Mouse (Mus musculus) macrophage (primary cell): ENCODE data around the gene Blmh. TPM values are rescaled to one million over a fixed set of nuclear protein-coding genes. Genes with fewer than 3 reads are reported as not detected.

Experiments used
- H3K27ac ChIP-seq: fragments of 350-480 bp; formaldehyde crosslinking; 2 replicates; pipeline ENCODE4 v1.9.0; 2021
- H3K36me3 ChIP-seq: fragments of 350-480 bp; formaldehyde crosslinking; 2 replicates; pipeline ENCODE4 v1.9.0; 2021; ENCODE audit errors: inconsistent target
- H3K4me3 ChIP-seq: fragments of 350-480 bp; formaldehyde crosslinking; 2 replicates; pipeline ENCODE4 v1.9.0; 2021; ENCODE audit errors: inconsistent target
- H3K79me2 ChIP-seq: fragments of 350-480 bp; formaldehyde crosslinking; 2 replicates; pipeline ENCODE4 v1.9.0; 2021; ENCODE audit errors: inconsistent target
- WGBS: methylation state at CpG from one replicate; pipeline ENCODE4 v1.1.7; 2026; ENCODE audit warnings: inconsistent platforms; ENCODE audit not compliant: missing documents; 5-methylcytosine and 5-hydroxymethylcytosine counted together
- polyA plus RNA-seq: library from polyadenylated mRNA; stranded (reverse); fragments of 250-400 nt; gene quantifications from 3 replicates; pipeline ENCODE4 v1.2.4, GENCODE M21; 2018; ENCODE audit warnings: inconsistent platforms

Blmh gene
- polyA plus RNA-seq, 1 experiment from 2014 or later = 95.7 TPM

DNA sequence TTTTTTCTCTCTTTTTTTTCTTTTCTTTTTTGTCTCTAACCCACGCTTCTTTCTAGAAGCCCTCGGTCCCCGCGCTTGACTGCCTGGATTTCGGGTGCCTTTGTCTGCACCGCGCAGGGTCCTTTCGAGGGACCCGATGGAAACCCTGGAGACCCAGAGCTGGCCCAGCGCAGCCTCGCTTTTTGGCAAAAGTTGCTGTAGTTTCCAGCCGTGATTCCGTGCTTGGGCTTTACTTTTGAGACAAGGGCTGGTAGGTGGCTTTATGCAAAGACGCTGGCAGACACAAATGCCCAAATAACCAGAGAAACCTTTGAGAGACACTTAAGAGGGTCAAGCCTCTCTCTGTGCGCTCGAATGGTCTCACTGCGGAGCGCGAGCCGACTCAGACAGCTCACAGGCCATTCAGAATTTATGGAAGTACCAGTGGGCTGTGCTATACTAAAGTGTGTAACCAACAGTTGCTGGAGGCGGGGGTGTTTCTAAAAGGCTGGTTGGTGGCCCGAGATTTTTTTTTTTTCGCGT is 74.2 kb downstream of the Blmh start:
- H3K36me3 ChIP-seq = no peaks in the 10 kb centered on the region
- no peak overlapping the region for H3K4me3 ChIP-seq
- H3K79me2 ChIP-seq = no peaks in the 10 kb centered on the region
- no peak overlapping the region for H3K27ac ChIP-seq
- 15% methylated on average over 20 of the region's 24 CpGs for WGBS

GRCm38 (mm10) chr11:77000741-77001140 is 76.1 kb downstream of the Blmh start:
- H3K79me2 ChIP-seq = no peaks in the 10 kb centered on the region
- H3K4me3 ChIP-seq = no peak overlapping the region
- H3K36me3 ChIP-seq = no peaks in the 10 kb centered on the region
- 21% methylated on average over 5 of the region's 5 CpGs for WGBS
- H3K27ac ChIP-seq = no peak overlapping the region

GRCm38 (mm10) chr11:77002361-77002760 is 77.8 kb downstream of the Blmh start:
- Histone ChIP-seq H3K4me3 (no peak overlapping the region), H3K79me2 (no peaks in the 10 kb centered on the region), H3K27ac (no peak overlapping the region), H3K36me3 (no peaks in the 10 kb centered on the region)
- 89% methylated on average over 1 of the region's 1 CpGs for WGBS

GRCm38 (mm10) chr11:77005881-77006280 is 81.3 kb downstream of the Blmh start:
- Histone ChIP-seq H3K79me2 (no peaks in the 10 kb centered on the region), H3K36me3 (no peaks in the 10 kb centered on the region), H3K27ac (no peak overlapping the region), H3K4me3 (no peak overlapping the region)
- 33% methylated on average over 1 of the region's 4 CpGs for WGBS

- H3K79me2 ChIP-seq = no peaks in the 10 kb centered on the region
- H3K27ac ChIP-seq = no peak overlapping the region
- WGBS = 59% methylated on average over 6 of the region's 6 CpGs
- no peak overlapping the region for H3K4me3 ChIP-seq
- no peaks in the 10 kb centered on the region for H3K36me3 ChIP-seq
These were observed 82.0 kb downstream of the Blmh start for GRCm38 (mm10) chr11:77006616-77007015.

GRCm38 (mm10) chr11:77009069-77010025 is 84.7 kb downstream of the Blmh start:
- Histone ChIP-seq H3K79me2 (no peaks in the 10 kb centered on the region), H3K27ac (no peak overlapping the region), H3K4me3 (no peak overlapping the region), H3K36me3 (no peaks in the 10 kb centered on the region)
- 84% methylated on average over 16 of the region's 16 CpGs for WGBS

DNA sequence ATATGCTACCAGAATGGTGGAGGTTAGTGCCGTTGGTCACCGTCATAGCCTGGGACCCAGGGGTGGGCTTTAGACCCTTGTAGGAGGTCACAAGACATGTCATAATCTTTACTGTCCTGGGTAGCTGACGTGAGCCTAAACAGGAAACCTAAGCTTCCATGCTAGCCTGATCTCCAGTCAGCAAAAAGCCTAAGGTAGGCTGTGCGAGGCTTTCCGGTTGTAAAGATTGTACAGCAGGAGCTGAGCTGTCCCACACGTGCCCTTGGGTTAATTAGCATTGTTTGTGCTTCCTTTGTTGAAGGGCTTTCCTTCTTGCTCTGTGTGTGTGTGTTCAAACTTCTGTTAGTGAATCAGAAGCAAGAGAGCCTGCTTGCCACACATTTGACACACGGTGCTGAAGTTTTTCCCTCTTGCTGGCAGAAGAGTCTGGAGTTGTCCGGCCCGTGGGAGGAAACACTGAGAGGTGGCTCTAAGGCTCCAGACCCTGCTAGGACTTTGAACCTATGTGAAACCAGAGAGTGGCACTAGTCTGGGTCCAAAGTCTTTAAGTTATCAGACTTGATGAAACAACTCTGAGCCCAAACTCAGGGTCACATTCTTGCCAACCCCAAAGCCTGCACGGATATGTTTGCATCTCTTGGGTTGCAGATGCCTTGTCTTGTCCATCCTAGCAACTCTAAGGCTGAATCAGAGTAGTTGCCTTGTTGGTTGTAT is 86.3 kb downstream of the Blmh start:
- no peaks in the 10 kb centered on the region for H3K36me3 ChIP-seq
- H3K79me2 ChIP-seq = no peaks in the 10 kb centered on the region
- H3K27ac ChIP-seq = no peak overlapping the region
- 75% methylated on average over 10 of the region's 10 CpGs for WGBS
- H3K4me3 ChIP-seq = no peak overlapping the region

- Histone ChIP-seq H3K36me3 (no peaks in the 10 kb centered on the region), H3K27ac (no peak overlapping the region), H3K79me2 (no peaks in the 10 kb centered on the region), H3K4me3 (no peak overlapping the region)
- WGBS = 67% methylated on average over 11 of the region's 11 CpGs
These were observed 93.4 kb downstream of the Blmh start for GRCm38 (mm10) chr11:77018046-77018445.

GRCm38 (mm10) chr11:77019539-77019938 is 94.9 kb downstream of the Blmh start:
- H3K36me3 ChIP-seq = no peaks in the 10 kb centered on the region
- H3K79me2 ChIP-seq = no peaks in the 10 kb centered on the region
- no peak overlapping the region for H3K4me3 ChIP-seq
- no peak overlapping the region for H3K27ac ChIP-seq
- WGBS = 64% methylated on average over 8 of the region's 8 CpGs

GRCm38 (mm10) chr11:77021749-77022396 is 97.3 kb downstream of the Blmh start:
- H3K27ac ChIP-seq = no peak overlapping the region
- 86% methylated on average over 9 of the region's 9 CpGs for WGBS
- H3K36me3 ChIP-seq = no peaks in the 10 kb centered on the region
- H3K79me2 ChIP-seq = no peaks in the 10 kb centered on the region
- no peak overlapping the region for H3K4me3 ChIP-seq

DNA sequence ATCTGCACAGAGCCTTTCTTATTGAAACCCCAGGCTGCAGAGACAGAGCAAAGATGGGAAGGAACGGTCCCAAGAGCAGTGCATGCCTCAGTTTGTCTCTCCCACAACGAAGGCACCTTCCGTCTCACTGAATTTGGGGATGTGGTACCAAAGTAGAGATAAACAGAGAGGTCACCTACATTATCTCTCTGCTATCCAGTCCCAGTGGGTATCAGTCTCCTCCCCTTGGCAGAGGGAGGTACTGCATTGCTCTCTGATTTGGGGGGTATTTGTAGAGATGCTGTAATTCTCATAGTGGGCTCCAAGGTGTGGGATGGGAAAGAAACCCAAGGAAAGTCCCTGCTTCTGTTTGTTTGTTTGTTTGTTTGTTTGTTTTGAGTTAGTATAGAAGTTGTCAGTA is 102.0 kb downstream of the Blmh start:
- no peak overlapping the region for H3K4me3 ChIP-seq
- no peaks in the 10 kb centered on the region for H3K79me2 ChIP-seq
- WGBS = 91% methylated on average over 3 of the region's 3 CpGs
- no peaks in the 10 kb centered on the region for H3K36me3 ChIP-seq
- no peak overlapping the region for H3K27ac ChIP-seq

- H3K36me3 ChIP-seq = no peaks in the 10 kb centered on the region
- WGBS = 85% methylated on average over 3 of the region's 3 CpGs
These were observed 103.5 kb downstream of the Blmh start for GRCm38 (mm10) chr11:77028157-77028556.

GRCm38 (mm10) chr11:77031151-77031934 is 106.7 kb downstream of the Blmh start:
- Histone ChIP-seq H3K4me3 (no peak overlapping the region), H3K36me3 (no peaks in the 10 kb centered on the region), H3K27ac (no peak overlapping the region), H3K79me2 (no peaks in the 10 kb centered on the region)
- WGBS = 34% methylated on average over 13 of the region's 14 CpGs

More at GRCm38 (mm10) chr11:77028157-77028556, 103.5 kb downstream of the Blmh start:
- no peak overlapping the region for H3K4me3 ChIP-seq
- H3K27ac ChIP-seq = no peak overlapping the region
- no peaks in the 10 kb centered on the region for H3K79me2 ChIP-seq
